Mouse (Mus musculus): ENCODE results near the gene Pdcd11.

The Pdcd11 gene

DNA sequence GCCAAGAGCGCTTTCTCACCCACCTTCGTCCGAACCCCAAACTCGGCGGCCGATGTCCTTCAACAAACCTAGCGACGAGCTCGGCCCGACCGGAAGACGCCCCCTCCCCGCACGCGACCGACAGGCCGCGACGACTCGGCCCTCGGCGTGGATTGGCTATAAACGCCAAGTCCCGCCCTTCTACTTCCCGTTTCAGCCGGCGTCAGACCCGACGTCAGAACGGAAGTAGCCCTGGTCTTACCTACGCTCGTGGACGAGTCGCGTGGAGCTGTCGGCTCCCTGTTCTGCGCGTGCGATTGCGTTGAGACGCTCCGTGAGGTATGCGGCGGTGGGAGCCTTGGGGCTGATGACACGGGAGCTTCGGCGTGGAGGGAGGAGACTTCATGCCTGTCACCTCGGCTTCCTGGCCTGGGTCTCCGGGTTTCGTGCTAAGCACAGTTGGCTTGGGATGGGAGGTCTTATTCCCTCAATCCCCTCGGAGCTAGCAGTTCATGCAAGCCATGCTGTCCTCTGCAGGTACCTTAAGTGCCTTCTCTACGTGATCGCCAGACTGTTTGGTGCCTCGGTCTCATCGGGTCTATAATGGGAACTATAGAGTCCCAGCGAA, at the start of gene Pdcd11, which contains the start of gene Usmg5:
Gene Pdcd11, plus strand, starts transcription at position 219 of the 607 bp plus-strand sequence.
Gene Usmg5, minus strand, starts transcription at position 98 of the 607 bp plus-strand sequence.
- peak; percentile 96 for DNase-seq (ENCODE audit: extremely low spot score, low spot score)

DNA sequence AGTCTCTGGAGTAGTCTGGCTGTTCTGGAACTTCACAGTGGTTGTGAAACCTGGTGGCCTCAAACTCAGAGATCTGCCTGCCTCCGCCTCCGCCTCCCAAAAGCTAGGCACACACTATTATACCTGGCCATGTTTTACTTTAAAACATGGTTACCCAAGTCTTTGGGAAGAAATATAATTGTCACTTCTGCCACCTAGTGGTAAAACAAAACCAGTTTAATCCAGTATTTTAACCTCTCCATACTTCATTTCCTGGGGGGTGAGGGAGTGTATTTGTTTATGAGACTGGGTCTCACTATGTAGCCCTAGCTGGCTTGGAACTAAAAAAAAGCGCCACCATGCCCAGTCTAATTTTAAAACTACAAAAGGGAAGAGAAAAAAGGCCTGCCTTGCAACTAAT, 47.0 kb upstream of the Pdcd11 start:
- no peak for DNase-seq (ENCODE audit: extremely low spot score, low spot score)

- DNase-seq (ENCODE audit: extremely low spot score, low spot score): no peak
These were observed 44.2 kb upstream of the Pdcd11 start for GRCm38 (mm10) chr19:47046343-47046742.

- no peak for DNase-seq (ENCODE audit: extremely low spot score, low spot score)
These were observed 43.2 kb upstream of the Pdcd11 start for GRCm38 (mm10) chr19:47047236-47047833.

GRCm38 (mm10) chr19:47049061-47049460, 41.5 kb upstream of the Pdcd11 start:
- DNase-seq (ENCODE audit: extremely low spot score, low spot score): no peak

- no peak for DNase-seq (ENCODE audit: extremely low spot score, low spot score)
These were observed 40.7 kb upstream of the Pdcd11 start for GRCm38 (mm10) chr19:47049840-47050239.

- DNase-seq (ENCODE audit: extremely low spot score, low spot score): peak; percentile 85
These were observed 40.1 kb upstream of the Pdcd11 start, which contains the start of gene Pcgf6 for GRCm38 (mm10) chr19:47050271-47051032. Pcgf6 (minus strand) TSS chr19:47050906.

GRCm38 (mm10) chr19:47052927-47053326, 37.6 kb upstream of the Pdcd11 start:
- no peak for DNase-seq (ENCODE audit: extremely low spot score, low spot score)

- DNase-seq (ENCODE audit: extremely low spot score, low spot score): no peak
These were observed 37.1 kb upstream of the Pdcd11 start for GRCm38 (mm10) chr19:47053471-47053870.

GRCm38 (mm10) chr19:47057684-47058083, 32.9 kb upstream of the Pdcd11 start:
- DNase-seq (ENCODE audit: extremely low spot score, low spot score): no peak

DNA sequence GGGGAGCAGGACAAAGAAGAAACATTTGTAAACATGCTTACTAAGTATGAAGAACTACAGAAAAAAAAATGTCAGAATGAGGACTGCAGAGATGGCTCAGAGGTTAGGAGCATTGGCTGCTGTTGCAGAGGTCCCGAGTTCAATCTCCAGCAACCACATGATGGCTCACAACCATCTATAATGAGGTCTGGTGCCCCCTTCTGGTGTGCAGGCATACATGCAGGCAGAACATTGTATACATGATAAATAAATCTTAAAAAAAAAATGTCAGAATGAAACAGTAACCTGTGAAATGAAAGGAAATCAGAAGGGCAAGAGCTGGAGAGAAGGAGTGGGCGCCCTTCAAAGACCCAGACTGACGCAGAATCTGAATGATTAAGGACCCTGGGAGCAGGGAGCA, 24.7 kb upstream of the Pdcd11 start:
- DNase-seq (ENCODE audit: extremely low spot score, low spot score): no peak

GRCm38 (mm10) chr19:47067096-47067882, 23.3 kb upstream of the Pdcd11 start, which contains the start of gene Taf5:
Taf5 (plus strand) TSS chr19:47067746.
- DNase-seq (ENCODE audit: extremely low spot score, low spot score): peak; percentile 97

- peak; percentile 86 for DNase-seq (ENCODE audit: extremely low spot score, low spot score)
These were observed 22.5 kb upstream of the Pdcd11 start for GRCm38 (mm10) chr19:47067924-47068611.

DNA sequence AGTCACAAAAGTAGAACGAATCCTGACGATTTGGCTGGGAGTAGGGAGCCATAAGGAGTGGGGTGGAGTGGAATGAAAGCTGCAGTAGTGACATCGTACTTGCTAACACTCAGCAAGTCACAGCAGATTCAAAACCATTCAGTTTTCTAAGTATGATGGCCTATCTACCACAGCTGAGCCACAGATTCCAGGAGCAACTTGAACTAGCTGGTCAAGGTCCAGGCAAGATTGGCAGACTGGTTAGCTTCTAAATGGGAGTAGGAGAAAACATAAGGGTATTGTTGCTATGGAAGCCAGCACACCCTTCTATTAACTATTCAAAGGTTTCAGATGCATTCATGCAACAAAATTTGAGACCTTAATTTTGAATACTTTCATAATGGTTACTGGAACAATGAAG, 2.3 kb upstream of the Pdcd11 start:
- no peak for DNase-seq (ENCODE audit: extremely low spot score, low spot score)

DNA sequence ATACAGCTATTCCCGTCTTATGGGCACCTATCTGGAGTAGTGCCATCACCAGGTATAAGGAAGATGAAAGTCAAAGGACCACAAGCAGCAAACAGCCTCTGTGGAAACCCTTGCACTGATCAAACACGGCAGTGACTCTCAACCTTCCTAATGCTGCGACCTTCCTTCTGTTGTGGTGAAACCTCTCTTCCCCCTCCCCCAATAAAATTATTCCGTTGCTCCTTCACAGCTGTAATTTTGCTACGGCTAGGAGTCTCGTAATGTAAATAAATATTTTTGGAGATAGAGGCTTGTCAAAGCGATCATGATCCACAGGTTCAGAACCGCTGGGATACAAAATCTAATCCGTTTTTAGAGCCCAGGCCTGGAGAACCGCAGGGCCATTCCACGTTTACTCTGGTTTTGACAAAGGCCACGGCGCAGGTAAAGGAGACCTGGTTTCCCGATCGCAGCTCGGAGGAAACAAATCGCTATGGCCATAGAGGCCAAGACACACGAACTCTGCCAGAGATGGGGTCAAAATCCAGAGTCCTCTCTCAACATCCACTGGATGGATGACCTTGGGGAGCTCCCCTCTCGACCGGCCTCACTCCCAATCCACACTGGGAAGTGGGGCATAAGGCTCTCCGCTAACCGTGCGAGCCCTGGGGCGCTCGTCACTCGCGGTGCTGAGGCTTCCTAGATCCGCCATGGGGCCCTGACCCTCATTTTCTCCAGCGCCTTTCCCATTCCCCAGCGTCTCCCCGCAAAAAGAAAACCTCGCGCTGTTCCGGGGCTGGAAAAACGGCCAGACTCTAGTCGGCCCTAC, 646 bp upstream of the Pdcd11 start:
- no peak for DNase-seq (ENCODE audit: extremely low spot score, low spot score)

DNA sequence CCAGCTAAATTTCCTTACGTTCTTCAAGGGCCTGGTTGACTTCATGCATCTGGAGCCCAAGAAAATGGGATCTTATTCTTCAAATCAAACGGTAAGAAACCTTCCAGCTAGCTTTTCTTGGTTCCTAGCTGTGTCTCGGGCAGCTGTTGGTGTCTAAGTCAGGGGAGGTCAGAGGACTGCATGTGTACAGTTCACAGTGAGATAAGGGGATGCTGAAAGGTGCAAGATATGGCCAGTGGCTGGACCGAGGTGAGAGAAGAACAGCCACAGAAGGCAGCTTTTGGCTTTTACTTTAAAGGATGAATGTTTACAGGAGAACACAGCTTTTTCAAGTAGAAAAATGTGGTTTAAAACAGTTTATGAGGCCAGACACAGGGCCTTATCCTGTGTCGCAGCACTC, 10.5 kb downstream of the Pdcd11 start:
- DNase-seq (ENCODE audit: extremely low spot score, low spot score): no peak

DNA sequence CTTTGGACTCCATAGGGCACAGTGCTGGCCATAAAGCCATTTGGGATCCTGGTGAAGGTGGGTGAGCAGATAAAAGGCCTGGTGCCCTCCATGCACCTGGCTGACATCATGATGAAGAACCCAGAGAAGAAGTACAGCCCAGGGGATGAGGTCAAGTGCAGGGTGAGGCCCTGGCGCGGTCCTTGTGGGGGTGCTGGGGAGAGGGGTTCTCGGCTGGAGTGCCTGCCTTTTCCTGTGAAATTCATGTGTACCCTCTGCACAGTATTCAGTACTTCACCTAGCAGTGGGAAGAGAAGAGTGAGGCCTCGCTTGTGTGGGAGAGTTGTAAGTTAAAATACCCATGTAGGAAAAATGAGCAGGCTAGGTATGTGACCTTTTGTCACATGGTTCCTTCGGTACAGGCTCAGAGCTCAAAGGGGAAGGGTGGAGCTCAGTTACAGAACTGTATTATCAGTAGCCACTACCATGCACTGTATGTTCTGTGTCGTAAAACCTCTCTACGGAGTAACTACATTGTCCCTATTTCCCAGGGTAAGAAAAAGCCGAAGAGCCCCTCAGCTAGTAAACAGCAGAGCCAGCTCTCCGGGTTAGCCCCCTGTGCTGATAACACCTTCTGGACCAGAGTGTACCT, 14.2 kb downstream of the Pdcd11 start:
- no peak for DNase-seq (ENCODE audit: extremely low spot score, low spot score)

DNA sequence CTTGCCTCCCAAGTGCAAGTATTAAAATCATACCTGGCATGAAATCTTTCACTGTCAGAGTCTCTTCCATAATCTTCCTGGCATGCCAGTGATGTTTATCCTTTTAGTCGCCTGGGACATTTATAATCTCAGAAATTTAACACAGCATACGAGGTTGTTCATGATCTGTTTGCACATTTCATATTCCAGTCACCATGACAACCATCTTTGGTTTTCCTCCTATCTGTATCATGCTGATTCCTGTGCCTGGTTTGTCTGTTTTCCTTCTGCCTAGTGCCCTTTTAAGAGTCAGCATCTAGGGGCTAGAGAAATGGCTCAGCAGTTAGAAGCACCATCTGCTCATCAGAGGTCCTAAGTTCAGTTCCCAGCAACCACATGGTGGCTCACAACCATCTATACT, 28.1 kb downstream of the Pdcd11 start:
- DNase-seq (ENCODE audit: extremely low spot score, low spot score): no peak

- DNase-seq (ENCODE audit: extremely low spot score, low spot score): peak; percentile 21
These were observed 30.5 kb downstream of the Pdcd11 start for GRCm38 (mm10) chr19:47121054-47121453.

GRCm38 (mm10) chr19:47122802-47123201, 32.2 kb downstream of the Pdcd11 start:
- DNase-seq (ENCODE audit: extremely low spot score, low spot score): peak; percentile 41
